Mouse (Mus musculus) E14TG2a.4 (cell line): ENCODE results near the gene Dnajb14.

Experiments used
- CTCF ChIP-seq: conservative IDR thresholded peaks from 2 replicates; pipeline ENCODE4 v1.5.1; 2014; ENCODE audit warnings: low read length
- NANOG ChIP-seq: IDR thresholded peaks from 2 replicates; pipeline ENCODE4 v1.6.1; 2014; ENCODE audit warnings: borderline replicate concordance, low read length, mixed read lengths
- POU5F1 ChIP-seq: IDR thresholded peaks from 2 replicates; pipeline ENCODE4 v1.6.1; 2014; ENCODE audit warnings: low read length, borderline replicate concordance

- TF ChIP-seq CTCF, result no peak
- no peak for TF ChIP-seq NANOG
- TF ChIP-seq POU5F1, result no peak
Observed at GRCm38 (mm10) chr3:137880109-137880748, 12.8 kb downstream of the Dnajb14 start.
